Mouse (Mus musculus) monocyte, adult 59 days (primary cell): Measurements from ENCODE around the gene Adamts5. TPM values are rescaled to one million over a fixed set of nuclear protein-coding genes. Genes with fewer than 3 reads are reported as not detected.

ENCODE experiments used
- total RNA-seq, 2 experiments: library from RNA; stranded (reverse); gene quantifications; one replicate each; pipeline ENCODE4 v1.2.4; 2023

Gene Adamts5
- under 1 TPM in 1 of 2 experiments, not detected in 1; 0.08 TPM for total RNA-seq

GRCm38 (mm10) chr16:85901581-85901910 lies at the start of gene Adamts5:
TSS of gene Adamts5 (minus strand) at chr16:85901828.

Other genes starting within 250 kb of the Adamts5 start
- under 1 TPM; 0.16 to 0.33 TPM for gene Adamts1, start 98.7 kb downstream of the Adamts5 start, total RNA-seq